Mouse (Mus musculus) megakaryocyte-erythroid progenitor cell, adult 5 weeks (primary cell): ENCODE results near the gene Ttf2. TPM values are rescaled to one million over a fixed set of nuclear protein-coding genes. Genes with fewer than 3 reads are reported as not detected.

Experiments
- polyA plus RNA-seq: library from polyadenylated mRNA; stranded (reverse); fragments of >175 nt; gene quantifications from 2 replicates; pipeline ENCODE4 v1.2.3, GENCODE M21; 2012

Ttf2 gene
- 4.1 and 4.4 TPM in 2 replicates for polyA plus RNA-seq

GRCm38 (mm10) chr3:100969176-100969917, at the start of gene Ttf2:
TSS of gene Ttf2 (minus strand) at chr3:100969663.

GRCm38 (mm10) chr3:100921825-100922505, 47.5 kb downstream of the Ttf2 start, which contains the start of gene Trim45:
TSS of gene Trim45 (plus strand) at chr3:100922202.

Other genes with a start within 250 kb of the Ttf2 start
- gene Vtcn1, start 144.2 kb downstream of the Ttf2 start, polyA plus RNA-seq: not detected in 2 replicates
- 3.4 and 5.2 TPM in 2 replicates for gene Trim45, start 47.5 kb downstream of the Ttf2 start, polyA plus RNA-seq
- 0.16 and 0.34 TPM in 2 replicates for gene Cd101, start 59.9 kb upstream of the Ttf2 start, polyA plus RNA-seq
- 0.04 TPM in 2 replicates for gene Ptgfrn, start 140.6 kb upstream of the Ttf2 start, polyA plus RNA-seq